Mouse (Mus musculus) limb, embryonic 13.5 days (tissue): ENCODE data around the gene Gsg1l2. TPM values are rescaled to one million over a fixed set of nuclear protein-coding genes. Genes with fewer than 3 reads are reported as not detected.

Experiments
- ATAC-seq: fragments of 200-750 bp; cut with Nextera tagmentation; 2 replicates; pipeline ENCODE4 v1.8.0; 2017; ENCODE audit warnings: low read depth, moderate number of reproducible peaks, moderate TSS enrichment; ENCODE audit not compliant: low FRiP score
- H3K27ac ChIP-seq: fragments of 300-500 bp; sonication (generic); 2 replicates; pipeline ENCODE4 v1.5.1; 2015; ENCODE audit warnings: inconsistent platforms, mild to moderate bottlenecking, moderate library complexity
- H3K27me3 ChIP-seq: fragments of 300-500 bp; sonication (generic); 2 replicates; pipeline ENCODE4 v1.6.1; 2015; ENCODE audit warnings: mild to moderate bottlenecking, inconsistent platforms
- H3K36me3 ChIP-seq: fragments of 300-500 bp; sonication (generic); 2 replicates; pipeline ENCODE4 v1.6.1; 2015; ENCODE audit warnings: inconsistent platforms, mild to moderate bottlenecking, moderate library complexity
- H3K4me1 ChIP-seq: fragments of 300-500 bp; sonication (generic); 2 replicates; pipeline ENCODE4 v1.6.1; 2015; ENCODE audit warnings: inconsistent platforms
- H3K4me2 ChIP-seq: fragments of 300-500 bp; sonication (generic); replicated peaks from 2 replicates; pipeline ENCODE4 v1.6.1; 2015; ENCODE audit warnings: inconsistent platforms, mild to moderate bottlenecking, moderate library complexity
- H3K4me3 ChIP-seq: fragments of 300-500 bp; sonication (generic); 2 replicates; pipeline ENCODE4 v1.5.1; 2015; ENCODE audit warnings: moderate library complexity, mild to moderate bottlenecking, inconsistent platforms
- H3K9ac ChIP-seq: fragments of 300-500 bp; sonication (generic); 2 replicates; pipeline ENCODE4 v1.6.1; 2015; ENCODE audit warnings: mild to moderate bottlenecking, inconsistent platforms
- H3K9me3 ChIP-seq: fragments of 300-500 bp; sonication (generic); 2 replicates; pipeline ENCODE4 v1.6.1; 2016; ENCODE audit warnings: inconsistent platforms
- WGBS: fragments of 180-500 bp; shearing (Covaris S2); methylation state at CpG from one replicate; pipeline ENCODE4 v1.1.7; 2015; 5-methylcytosine and 5-hydroxymethylcytosine counted together
- polyA plus RNA-seq: library from polyadenylated mRNA; unstranded; fragments of >200 nt; fragmentation: Nextera tagmentation; extraction: Ambion mirVana; gene quantifications from 2 replicates; pipeline ENCODE4 v1.2.1, GENCODE M21; 2015

Gsg1l2 gene
- polyA plus RNA-seq, 1 experiment from 2014 or later = not detected

- Histone ChIP-seq H3K4me3 (no peak overlapping the region), H3K9ac (no peak overlapping the region), H3K36me3 (no peaks in the 10 kb centered on the region), H3K27ac (no peak overlapping the region), H3K27me3 (no peaks in the 10 kb centered on the region), H3K9me3 (no peaks in the 10 kb centered on the region), H3K4me2 (no peak overlapping the region), H3K4me1 (peaks cover 9% of the 10 kb centered on the region; the same call in 1 of the 2 replicates)
- 86% methylated on average over 2 of the region's 2 CpGs for WGBS
- ATAC-seq = no peak
Measured at GRCm38 (mm10) chr11:67771691-67772090, 2.7 kb upstream of the Gsg1l2 start.

DNA sequence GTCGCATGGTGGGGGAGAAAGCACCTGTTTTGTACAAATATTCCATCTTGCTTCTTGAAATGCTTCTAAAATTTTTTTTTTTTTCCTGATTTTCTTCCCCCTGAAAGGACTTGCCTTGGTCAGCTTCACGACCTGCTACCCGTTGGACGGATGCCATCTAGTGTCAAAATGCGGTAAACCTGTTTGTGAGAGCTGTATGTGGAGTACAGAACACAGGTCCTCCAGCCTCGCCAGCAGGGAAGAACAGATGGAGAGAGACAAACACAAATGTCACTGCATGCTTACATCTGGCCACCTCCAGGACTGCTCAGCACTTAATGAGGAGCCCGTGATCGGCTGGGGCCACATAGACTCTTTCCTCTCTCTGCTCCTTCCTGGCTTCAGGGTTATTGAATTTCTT is 1.8 kb upstream of the Gsg1l2 start:
- no peaks in the 10 kb centered on the region for H3K36me3 ChIP-seq
- no peak overlapping the region for H3K4me3 ChIP-seq
- 23% methylated on average over 8 of the region's 8 CpGs for WGBS
- H3K27ac ChIP-seq = no peak overlapping the region
- no peaks in the 10 kb centered on the region for H3K9me3 ChIP-seq
- ATAC-seq = no peak
- no peaks in the 10 kb centered on the region for H3K27me3 ChIP-seq
- no peak overlapping the region for H3K4me2 ChIP-seq
- H3K4me1 ChIP-seq = peaks cover 9% of the 10 kb centered on the region; the same call in 1 of the 2 replicates
- no peak overlapping the region for H3K9ac ChIP-seq

GRCm38 (mm10) chr11:67790182-67790581 is 15.8 kb downstream of the Gsg1l2 start:
- Histone ChIP-seq H3K4me3 (no peak overlapping the region), H3K4me2 (no peak overlapping the region), H3K27me3 (no peaks in the 10 kb centered on the region), H3K27ac (no peak overlapping the region), H3K9ac (no peak overlapping the region), H3K9me3 (no peaks in the 10 kb centered on the region), H3K36me3 (no peaks in the 10 kb centered on the region), H3K4me1 (no peaks in the 10 kb centered on the region)
- ATAC-seq = no peak
- WGBS = 80% methylated on average over 11 of the region's 11 CpGs

GRCm38 (mm10) chr11:67797931-67798330 is 23.5 kb downstream of the Gsg1l2 start, which contains the start of gene Dhrs7c:
Dhrs7c (plus strand) TSS chr11:67798187.
- Histone ChIP-seq H3K27ac (0 out of 2 replicates have a peak within 1 kb of the TSS, but pooled peaks have one; percentile 10), H3K4me3 (no peak within 1 kb of the TSS), H3K9me3 (no peaks in the 10 kb centered on the region), H3K9ac (no peak within 1 kb of the TSS), H3K36me3 (no peaks in the 10 kb centered on the region), H3K4me2 (0 out of 2 replicates have a peak within 1 kb of the TSS, but pooled peaks have one; percentile 14), H3K4me1 (peaks cover 18% of the 10 kb centered on the region), H3K27me3 (no peaks in the 10 kb centered on the region)
- no peak for ATAC-seq
- 52% methylated on average over 7 of the region's 7 CpGs for WGBS

DNA sequence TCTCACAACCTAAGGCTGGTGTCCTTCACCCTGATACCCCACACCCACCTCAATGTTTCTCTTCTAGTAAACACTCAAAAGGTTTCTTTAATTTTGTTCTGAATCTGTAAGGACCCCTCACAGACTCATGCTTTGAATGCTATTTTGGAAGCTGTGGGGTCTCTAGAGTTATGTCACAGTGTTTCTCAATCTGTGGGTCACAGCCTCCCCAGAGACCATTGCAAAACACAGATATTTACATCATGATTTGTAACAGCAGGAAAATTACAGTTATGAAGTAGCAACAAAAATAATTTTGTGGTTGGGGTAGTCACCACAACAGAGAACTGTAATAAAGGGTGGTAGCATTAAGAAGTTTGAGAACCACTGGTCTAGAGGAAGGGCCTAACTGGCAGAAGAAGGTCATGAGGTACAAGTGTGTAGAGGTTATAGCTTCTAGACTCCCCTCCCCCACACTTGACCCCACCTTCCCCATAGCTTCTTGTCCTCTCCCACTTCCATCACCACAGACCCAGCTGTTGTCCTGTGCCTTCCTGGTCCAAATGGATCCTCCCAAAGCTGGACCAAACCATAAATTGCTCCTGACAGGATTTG is 25.8 kb downstream of the Gsg1l2 start:
- no peak for ATAC-seq
- Histone ChIP-seq H3K4me1 (peaks cover 18% of the 10 kb centered on the region), H3K27me3 (no peaks in the 10 kb centered on the region), H3K36me3 (no peaks in the 10 kb centered on the region), H3K27ac (no peak overlapping the region), H3K9ac (no peak overlapping the region), H3K4me2 (no peak overlapping the region), H3K4me3 (no peak overlapping the region), H3K9me3 (no peaks in the 10 kb centered on the region)

GRCm38 (mm10) chr11:67801169-67801568 is 26.8 kb downstream of the Gsg1l2 start:
- Histone ChIP-seq H3K9me3 (no peaks in the 10 kb centered on the region), H3K4me2 (no peak overlapping the region), H3K27me3 (no peaks in the 10 kb centered on the region), H3K9ac (no peak overlapping the region), H3K36me3 (no peaks in the 10 kb centered on the region), H3K27ac (no peak overlapping the region), H3K4me1 (peaks cover 18% of the 10 kb centered on the region), H3K4me3 (no peak overlapping the region)
- no peak for ATAC-seq
- WGBS = 44% methylated on average over 8 of the region's 8 CpGs

DNA sequence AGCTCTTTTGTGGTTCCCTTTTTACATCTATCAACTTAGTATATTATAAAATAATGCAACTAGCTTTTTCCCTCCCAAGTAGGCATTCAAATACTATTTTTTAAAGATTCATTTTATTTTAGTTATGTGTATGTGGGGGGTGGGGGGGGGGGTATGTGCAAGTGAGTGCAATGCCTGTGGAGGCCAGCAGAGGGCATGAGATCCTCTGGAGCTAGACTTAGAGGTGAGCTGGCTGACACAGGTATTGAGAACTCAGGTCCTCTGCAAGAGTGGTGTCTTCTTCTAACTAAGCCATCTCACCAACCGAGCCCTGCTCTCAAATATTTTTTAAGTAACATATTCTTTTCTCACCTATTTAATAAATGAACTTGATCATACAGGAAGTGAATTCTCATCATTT is 31.1 kb downstream of the Gsg1l2 start:
- WGBS = 94% methylated on average over 1 of the region's 1 CpGs
- Histone ChIP-seq H3K9ac (no peak overlapping the region), H3K27me3 (no peaks in the 10 kb centered on the region), H3K27ac (no peak overlapping the region), H3K4me2 (no peak overlapping the region), H3K4me3 (no peak overlapping the region), H3K4me1 (peaks cover 6% of the 10 kb centered on the region), H3K9me3 (no peaks in the 10 kb centered on the region), H3K36me3 (no peaks in the 10 kb centered on the region)
- no peak for ATAC-seq

DNA sequence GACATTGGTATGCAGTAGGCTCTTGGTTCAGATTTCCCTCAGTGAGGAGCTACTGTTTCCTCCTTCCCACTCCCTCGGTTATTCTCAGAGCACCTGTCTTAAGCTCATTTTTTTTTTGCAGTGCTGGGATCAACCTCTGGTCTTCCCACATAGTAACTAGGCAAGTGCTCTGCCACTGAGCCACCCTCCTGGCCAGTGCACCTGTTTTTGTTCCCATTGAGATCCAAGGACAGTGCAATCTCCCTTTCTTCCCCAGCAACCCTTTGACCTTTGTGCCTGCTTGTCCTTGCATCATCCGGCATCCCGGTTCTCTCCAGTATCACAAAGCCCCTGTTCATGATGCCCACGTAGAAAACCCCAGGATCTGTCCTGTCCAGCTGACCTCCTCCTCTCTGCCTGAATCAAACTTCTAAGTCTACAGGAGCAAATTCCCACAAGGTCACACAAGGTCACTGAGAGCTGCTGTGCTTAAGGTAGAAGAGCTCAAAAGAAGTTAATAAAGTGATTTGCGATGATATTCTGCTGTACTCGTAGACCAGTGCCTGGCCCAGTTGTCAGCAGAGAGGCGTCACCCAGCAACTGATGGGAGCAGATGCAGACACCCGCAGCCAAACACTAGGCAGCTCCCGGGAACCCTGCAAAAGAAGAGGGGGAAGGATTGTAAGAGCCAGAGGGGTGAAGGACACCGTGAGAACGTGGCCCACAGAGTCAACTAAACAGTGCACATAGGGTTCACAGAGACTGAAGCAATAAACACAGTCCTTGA is 32.6 kb downstream of the Gsg1l2 start:
- Histone ChIP-seq H3K4me2 (no peak overlapping the region), H3K27ac (no peak overlapping the region), H3K9ac (no peak overlapping the region), H3K27me3 (no peaks in the 10 kb centered on the region), H3K4me1 (no peaks in the 10 kb centered on the region), H3K4me3 (no peak overlapping the region), H3K36me3 (no peaks in the 10 kb centered on the region), H3K9me3 (no peaks in the 10 kb centered on the region)
- no peak for ATAC-seq
- WGBS = 82% methylated on average over 11 of the region's 11 CpGs

GRCm38 (mm10) chr11:67808051-67808450 is 33.6 kb downstream of the Gsg1l2 start:
- H3K27me3 ChIP-seq = no peaks in the 10 kb centered on the region
- H3K9ac ChIP-seq = no peak overlapping the region
- no peak overlapping the region for H3K27ac ChIP-seq
- WGBS = 85% methylated on average over 5 of the region's 5 CpGs
- no peak overlapping the region for H3K4me2 ChIP-seq
- no peaks in the 10 kb centered on the region for H3K36me3 ChIP-seq
- H3K9me3 ChIP-seq = no peaks in the 10 kb centered on the region
- no peak overlapping the region for H3K4me3 ChIP-seq
- no peak for ATAC-seq
- H3K4me1 ChIP-seq = no peaks in the 10 kb centered on the region

GRCm38 (mm10) chr11:67811535-67811934 is 37.1 kb downstream of the Gsg1l2 start:
- H3K27me3 ChIP-seq = no peaks in the 10 kb centered on the region
- H3K4me1 ChIP-seq = no peaks in the 10 kb centered on the region
- no peak overlapping the region for H3K4me2 ChIP-seq
- no peak overlapping the region for H3K9ac ChIP-seq
- H3K27ac ChIP-seq = no peak overlapping the region
- no peak overlapping the region for H3K4me3 ChIP-seq
- H3K9me3 ChIP-seq = no peaks in the 10 kb centered on the region
- no peaks in the 10 kb centered on the region for H3K36me3 ChIP-seq
- WGBS = 75% methylated on average over 6 of the region's 6 CpGs
- ATAC-seq = no peak

DNA sequence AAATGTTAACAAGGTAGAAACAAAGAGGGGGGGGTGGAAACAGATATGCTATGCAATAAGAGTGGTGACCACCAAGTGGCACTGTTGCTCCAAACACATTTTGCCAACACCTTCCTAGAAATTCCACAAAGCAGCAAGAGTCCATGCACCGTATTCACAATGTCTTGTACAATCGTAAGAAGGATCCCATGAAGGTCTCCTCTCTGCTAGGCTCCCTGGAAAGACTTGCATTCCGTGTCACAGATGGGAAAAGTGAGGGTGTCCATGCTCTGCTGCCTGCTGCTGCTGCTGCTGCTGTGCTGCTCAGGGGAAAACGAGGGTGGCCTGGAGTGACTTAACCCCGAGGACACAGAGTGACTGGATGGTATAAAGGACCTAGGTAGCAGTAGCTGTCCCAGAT is 45.2 kb downstream of the Gsg1l2 start:
- no peaks in the 10 kb centered on the region for H3K9me3 ChIP-seq
- no peak for ATAC-seq
- H3K4me1 ChIP-seq = peaks cover 10% of the 10 kb centered on the region
- WGBS = 11% methylated on average over 5 of the region's 5 CpGs
- no peak overlapping the region for H3K9ac ChIP-seq
- peak overlapping the region; percentile 51 for H3K4me2 ChIP-seq
- H3K4me3 ChIP-seq = 0 out of 2 replicates have a peak overlapping the region, but pooled peaks have one; percentile 5
- H3K27ac ChIP-seq = no peak overlapping the region
- H3K27me3 ChIP-seq = 0 out of 2 replicates have a peak, but pooled peaks cover 2% of the 10 kb centered on the region
- no peaks in the 10 kb centered on the region for H3K36me3 ChIP-seq

DNA sequence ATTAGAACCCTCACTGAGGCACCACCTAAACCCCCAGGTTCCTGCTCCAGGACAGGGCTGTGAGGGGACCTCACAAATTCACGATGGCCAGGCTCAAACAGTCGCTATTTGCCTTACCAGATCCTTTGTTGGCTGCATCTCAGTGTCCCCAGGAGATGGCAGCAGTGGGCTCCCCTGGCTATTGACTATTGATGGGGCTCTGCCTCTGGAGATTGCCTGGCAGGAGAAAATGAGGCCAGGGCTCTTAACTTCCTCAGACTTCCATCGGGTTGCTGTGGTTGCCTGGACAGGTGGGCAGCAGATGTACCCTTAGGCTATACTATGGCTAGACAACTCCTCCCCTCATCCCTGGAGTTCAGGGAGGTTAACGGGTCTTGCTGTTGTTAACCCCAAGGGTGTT is 45.8 kb downstream of the Gsg1l2 start:
- no peaks in the 10 kb centered on the region for H3K36me3 ChIP-seq
- ATAC-seq = no peak
- 0 out of 2 replicates have a peak, but pooled peaks cover 2% of the 10 kb centered on the region for H3K27me3 ChIP-seq
- H3K9ac ChIP-seq = no peak overlapping the region
- H3K9me3 ChIP-seq = no peaks in the 10 kb centered on the region
- peaks cover 10% of the 10 kb centered on the region for H3K4me1 ChIP-seq
- no peak overlapping the region for H3K4me2 ChIP-seq
- no peak overlapping the region for H3K4me3 ChIP-seq
- WGBS = 10% methylated on average over 4 of the region's 4 CpGs
- H3K27ac ChIP-seq = no peak overlapping the region
